Mouse (Mus musculus) liver, embryonic 11.5 days (tissue): ENCODE measurements around the gene Wsb2. TPM values are rescaled to one million over a fixed set of nuclear protein-coding genes. Genes with fewer than 3 reads are reported as not detected.
A peak's percentile ranks its signal among the peaks of the same experiment; 100 is the strongest.

Experiments
- ATAC-seq: fragments of 200-750 bp; cut with Nextera tagmentation; replicated peaks from 2 replicates; pipeline ENCODE4 v1.8.0; 2017; ENCODE audit warnings: moderate number of reproducible peaks, mild to moderate bottlenecking, moderate TSS enrichment, moderate library complexity; ENCODE audit not compliant: low FRiP score
- DNase-seq: peaks from one replicate; pipeline ENCODE4 v3.0.0-alpha.2; 2017; ENCODE audit warnings: low spot score
- H3K27ac ChIP-seq: fragments of 300-500 bp; sonication (generic); 2 replicates; pipeline ENCODE4 v1.5.1; 2014; ENCODE audit warnings: mild to moderate bottlenecking, low read depth, low read length, control low read depth
- H3K27me3 ChIP-seq: fragments of 300-500 bp; sonication (generic); replicated peaks from 2 replicates; pipeline ENCODE4 v1.6.1; 2014; ENCODE audit warnings: low read length, mixed read lengths; ENCODE audit not compliant: control insufficient read depth, insufficient read depth
- H3K36me3 ChIP-seq: fragments of 300-500 bp; sonication (generic); 2 replicates; pipeline ENCODE4 v1.6.1; 2014; ENCODE audit warnings: mild to moderate bottlenecking, low read length, moderate library complexity, mixed read lengths; ENCODE audit not compliant: control insufficient read depth, insufficient read depth
- H3K4me1 ChIP-seq: fragments of 300-500 bp; sonication (generic); replicated peaks from 2 replicates; pipeline ENCODE4 v1.6.1; 2014; ENCODE audit warnings: low read length, mixed read lengths; ENCODE audit not compliant: control insufficient read depth, insufficient read depth
- H3K4me2 ChIP-seq: fragments of 300-500 bp; sonication (generic); 2 replicates; pipeline ENCODE4 v1.6.1; 2014; ENCODE audit warnings: mild to moderate bottlenecking, control low read depth, moderate library complexity
- H3K4me3 ChIP-seq: fragments of 300-500 bp; sonication (generic); 2 replicates; pipeline ENCODE4 v1.5.1; 2014; ENCODE audit warnings: low read depth, low read length, control low read depth
- H3K9ac ChIP-seq: fragments of 300-500 bp; sonication (generic); 2 replicates; pipeline ENCODE4 v1.6.1; 2014; ENCODE audit warnings: low read depth, low read length, control low read depth
- H3K9me3 ChIP-seq: fragments of 300-500 bp; sonication (generic); 2 replicates; pipeline ENCODE4 v1.6.1; 2016; ENCODE audit warnings: low read length, inconsistent platforms, mixed read lengths; ENCODE audit not compliant: control insufficient read depth
- WGBS: fragments of 180-500 bp; shearing (Covaris S2); extraction: QIAGEN DNeasy Blood & Tissue Kit; methylation state at CpG from one replicate; pipeline ENCODE4 v1.1.7; 2014; 5-methylcytosine and 5-hydroxymethylcytosine counted together
- polyA plus RNA-seq: library from polyadenylated mRNA; unstranded; fragments of >200 nt; fragmentation: Nextera tagmentation; extraction: Ambion mirVana; gene quantifications from 2 replicates; pipeline ENCODE4 v1.2.1, GENCODE M21; 2014

Gene Wsb2
- polyA plus RNA-seq, 1 experiment from 2014 or later: 36.3 TPM

- Histone ChIP-seq H3K9ac (no peak overlapping the region), H3K9me3 (no peaks in the 10 kb centered on the region), H3K27me3 (peaks cover 29% of the 10 kb centered on the region), H3K4me3 (no peak overlapping the region), H3K27ac (no peak overlapping the region), H3K4me1 (0 out of 2 replicates have a peak, but pooled peaks cover under 1% of the 10 kb centered on the region), H3K36me3 (no peaks in the 10 kb centered on the region), H3K4me2 (no peak overlapping the region)
- ATAC-seq (no peak), DNase-seq (no peak)
- 55% methylated on average over 4 of the region's 4 CpGs for WGBS
Observed at GRCm38 (mm10) chr5:117408216-117408615, 51.1 kb downstream of the Wsb2 start.

GRCm38 (mm10) chr5:117409369-117409768 lies 52.3 kb downstream of the Wsb2 start:
- 58% methylated on average over 6 of the region's 6 CpGs for WGBS
- Histone ChIP-seq H3K36me3 (no peaks in the 10 kb centered on the region), H3K27me3 (peaks cover 40% of the 10 kb centered on the region), H3K9me3 (no peaks in the 10 kb centered on the region), H3K4me3 (no peak overlapping the region), H3K9ac (no peak overlapping the region), H3K4me2 (no peak overlapping the region), H3K4me1 (peaks cover 4% of the 10 kb centered on the region; the same call in 1 of the 2 replicates), H3K27ac (no peak overlapping the region)
- DNase-seq: no peak
- ATAC-seq: no peak

GRCm38 (mm10) chr5:117413507-117414501 lies 56.7 kb downstream of the Wsb2 start, which contains the start of gene Ksr2:
Gene Ksr2, plus strand, starts transcription at chr5:117414000.
- DNase-seq (peak; percentile 43), ATAC-seq (peak; percentile 51)
- H3K27me3 ChIP-seq: peaks cover 64% of the 10 kb centered on the region
- peaks cover 4% of the 10 kb centered on the region; the same call in 1 of the 2 replicates for H3K4me1 ChIP-seq
- H3K36me3 ChIP-seq: no peaks in the 10 kb centered on the region
- H3K4me2 ChIP-seq: peak within 1 kb of the TSS; percentile 84
- no peak within 1 kb of the TSS for H3K27ac ChIP-seq
- peak within 1 kb of the TSS; percentile 54 for H3K4me3 ChIP-seq
- no peak within 1 kb of the TSS for H3K9ac ChIP-seq
- 2% methylated on average over 74 of the region's 89 CpGs for WGBS
- H3K9me3 ChIP-seq: no peaks in the 10 kb centered on the region

- Histone ChIP-seq H3K4me2 (peak overlapping the region; percentile 84), H3K9me3 (no peaks in the 10 kb centered on the region), H3K27ac (no peak overlapping the region), H3K36me3 (no peaks in the 10 kb centered on the region), H3K4me1 (peaks cover 4% of the 10 kb centered on the region; the same call in 1 of the 2 replicates), H3K27me3 (peaks cover 57% of the 10 kb centered on the region), H3K4me3 (peak overlapping the region; percentile 54; the same call in 1 of the 2 replicates), H3K9ac (no peak overlapping the region)
- DNase-seq: no peak
- no peak for ATAC-seq
- 6% methylated on average over 10 of the region's 10 CpGs for WGBS
Observed at GRCm38 (mm10) chr5:117414611-117415010, 57.5 kb downstream of the Wsb2 start.

GRCm38 (mm10) chr5:117415011-117415912 lies 58.2 kb downstream of the Wsb2 start:
- Histone ChIP-seq H3K4me1 (peaks cover 4% of the 10 kb centered on the region; the same call in 1 of the 2 replicates), H3K9me3 (no peaks in the 10 kb centered on the region), H3K9ac (no peak overlapping the region), H3K27me3 (peaks cover 54% of the 10 kb centered on the region), H3K4me3 (no peak overlapping the region), H3K4me2 (no peak overlapping the region), H3K36me3 (no peaks in the 10 kb centered on the region), H3K27ac (no peak overlapping the region)
- ATAC-seq: no peak
- DNase-seq: no peak
- 39% methylated on average over 18 of the region's 19 CpGs for WGBS

- no peak overlapping the region for H3K27ac ChIP-seq
- no peaks in the 10 kb centered on the region for H3K9me3 ChIP-seq
- no peak overlapping the region for H3K9ac ChIP-seq
- no peak for DNase-seq
- WGBS: 45% methylated on average over 2 of the region's 2 CpGs
- peaks cover 4% of the 10 kb centered on the region; the same call in 1 of the 2 replicates for H3K4me1 ChIP-seq
- no peak overlapping the region for H3K4me3 ChIP-seq
- H3K27me3 ChIP-seq: peaks cover 43% of the 10 kb centered on the region
- H3K4me2 ChIP-seq: no peak overlapping the region
- no peak for ATAC-seq
- H3K36me3 ChIP-seq: no peaks in the 10 kb centered on the region
Observed at GRCm38 (mm10) chr5:117417442-117417841, 60.3 kb downstream of the Wsb2 start.

Other genes with a start within 250 kb of the Wsb2 start
- 37.8 and 41.9 TPM in 2 replicates for gene Suds3, start 241.2 kb upstream of the Wsb2 start, polyA plus RNA-seq
- gene Taok3, start 237.2 kb upstream of the Wsb2 start, polyA plus RNA-seq: 69.3 and 73.6 TPM in 2 replicates
- 572 and 580 TPM in 2 replicates for gene Pebp1, start 69.7 kb upstream of the Wsb2 start, polyA plus RNA-seq
- 1.4 and 2.2 TPM in 2 replicates for gene Vsig10, start 38.2 kb upstream of the Wsb2 start, polyA plus RNA-seq
- gene Rfc5, start 31.7 kb downstream of the Wsb2 start, polyA plus RNA-seq: 121 and 131 TPM in 2 replicates
- gene Ksr2, start 56.7 kb downstream of the Wsb2 start, polyA plus RNA-seq: 0.01 and 0.17 TPM in 2 replicates